ENCODE assay signal across 9 mouse cellular contexts in the genomic region with DNA sequence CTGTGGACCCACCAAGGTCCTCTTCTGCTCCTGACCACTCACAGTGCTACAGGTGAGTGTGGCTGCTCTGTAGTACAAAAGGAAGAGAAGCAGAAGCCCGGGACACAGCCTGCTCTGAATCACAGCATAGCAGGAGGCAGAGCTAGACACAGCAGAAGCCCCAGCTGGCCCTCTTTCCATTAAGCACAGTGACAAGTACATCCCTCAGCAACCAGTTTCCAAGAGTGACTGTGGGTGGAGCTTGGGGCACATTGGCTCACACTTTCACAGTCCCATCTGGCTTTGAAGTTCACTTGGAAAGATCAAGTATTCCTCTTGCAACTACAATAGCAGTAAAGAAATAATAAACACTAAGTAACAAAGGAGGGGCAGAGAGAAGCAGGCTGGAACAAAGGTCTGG. TPM values are rescaled to one million over a fixed set of nuclear protein-coding genes. Genes with fewer than 3 reads are reported as not detected.
A peak's percentile ranks its signal among the peaks of the same experiment; 100 is the strongest.
DNase-seq lines count a peak whose midpoint lies in the region; ATAC-seq and TF ChIP-seq lines count a peak whose summit lies in the region.
"Had no signal": no experiment of that assay in that cellular context is flagged by ENCODE, and none has a peak within 500 bp of the region (broad histone marks: within the 10 kb centered on the region; RNA-seq: fewer than 3 reads in every experiment).

No protein-coding gene starts in this region.

- H3K27ac ChIP-seq in forebrain, embryonic 15.5 days (replicated peaks): peak overlapping the region; percentile 90
- peak overlapping the region; percentile 68 for H3K27ac ChIP-seq in stomach, embryonic 14.5 days (ENCODE audit: low read length)
- H3K27ac ChIP-seq: limb, embryonic 15.5 days had no signal

- ATAC-seq in forebrain, embryonic 15.5 days (replicated peaks): peak; percentile 77
- peak; percentile 34; the same call in 1 of the 2 replicates for ATAC-seq in stomach, embryonic 14.5 days (ENCODE audit: insufficient number of reproducible peaks, insufficient read depth, low FRiP score, low read depth)

- no peaks in the 10 kb centered on the region for H3K36me3 ChIP-seq in forebrain, embryonic 15.5 days
- no peaks in the 10 kb centered on the region; the same call in 1 of the 2 replicates for H3K36me3 ChIP-seq in stomach, embryonic 14.5 days (ENCODE audit: control insufficient read depth, insufficient read depth, low read length)
- H3K36me3 ChIP-seq: limb, embryonic 15.5 days had no signal

- TF ChIP-seq POLR2A in lung, adult 2 months (IDR thresholded peaks at IDR 0.05; ENCODE audit: borderline replicate concordance, extremely low read depth, low read depth, low read length): no peak

- 19% methylated on average over 1 of the region's 1 CpGs for WGBS in lung, adult 2 months
- WGBS in forebrain, embryonic 15.5 days: 9% methylated on average over 1 of the region's 1 CpGs
- WGBS in stomach, embryonic 14.5 days: 15% methylated on average over 1 of the region's 1 CpGs

- peak; percentile 31 to 49 for DNase-seq in lung, adult 18-20 months
- DNase-seq in lung, adult 2 months: no peak
- peak; percentile 90 for DNase-seq in layer of hippocampus, adult 9-11 months
- no peak for DNase-seq in urinary bladder, postnatal 14 days (ENCODE audit: low spot score)
- DNase-seq in spleen, postnatal 36 days (ENCODE audit: low spot score in 2 of 2): no peak
- no peak for DNase-seq in kidney, adult 8-10 months

- no peak for TF ChIP-seq CTCF in lung, adult 2 months (IDR thresholded peaks at IDR 0.05; ENCODE audit: insufficient read depth, low read length)

- H3K27me3 ChIP-seq in forebrain, embryonic 15.5 days: no peaks in the 10 kb centered on the region
- H3K27me3 ChIP-seq in stomach, embryonic 14.5 days (ENCODE audit: control insufficient read depth, insufficient read depth, low read length): no peaks in the 10 kb centered on the region
- H3K27me3 ChIP-seq: limb, embryonic 15.5 days had no signal

- H3K9me3 ChIP-seq in forebrain, embryonic 15.5 days: no peaks in the 10 kb centered on the region
- H3K9me3 ChIP-seq in stomach, embryonic 14.5 days (ENCODE audit: control insufficient read depth, low read depth, low read length): no peaks in the 10 kb centered on the region
- H3K9me3 ChIP-seq: limb, embryonic 15.5 days had no signal

- H3K4me1 ChIP-seq in lung, adult 2 months (ENCODE audit: control insufficient read depth, insufficient read depth, low read length): peaks cover 18% of the 10 kb centered on the region
- H3K4me1 ChIP-seq in forebrain, embryonic 15.5 days: peaks cover 77% of the 10 kb centered on the region
- peaks cover 66% of the 10 kb centered on the region for H3K4me1 ChIP-seq in stomach, embryonic 14.5 days (ENCODE audit: control insufficient read depth, insufficient read depth, low read length)

- H3K9ac ChIP-seq in forebrain, embryonic 15.5 days (replicated peaks): no peak overlapping the region
- no peak overlapping the region for H3K9ac ChIP-seq in stomach, embryonic 14.5 days (replicated peaks; ENCODE audit: low read depth, low read length)
- H3K9ac ChIP-seq: limb, embryonic 15.5 days had no signal

- no peak overlapping the region for H3K4me3 ChIP-seq in lung, adult 2 months (replicated peaks; ENCODE audit: extremely low read depth, low read depth, low read length)
- H3K4me3 ChIP-seq in forebrain, embryonic 15.5 days: no peak overlapping the region
- no peak overlapping the region for H3K4me3 ChIP-seq in stomach, embryonic 14.5 days (ENCODE audit: low read depth, low read length)
- H3K4me3 ChIP-seq: limb, embryonic 15.5 days had no signal

- H3K4me2 ChIP-seq in forebrain, embryonic 15.5 days (replicated peaks): no peak overlapping the region
- no peak overlapping the region for H3K4me2 ChIP-seq in stomach, embryonic 14.5 days (replicated peaks; ENCODE audit: low read depth, low read length)
- H3K4me2 ChIP-seq: limb, embryonic 15.5 days had no signal

RNA-seq across cellular contexts. Expression of a gene that starts 32.2 kb away (rescaled TPM):
- 14.1 and 14.7 TPM in 2 replicates for polyA plus RNA-seq in lung, adult 2 months (2012; rRNA removed)
- polyA plus RNA-seq in forebrain, embryonic 15.5 days (2015; fragmentation: Nextera tagmentation; extraction: Ambion mirVana): 20.1 and 22.0 TPM in 2 replicates
- 30.2 and 30.8 TPM in 2 replicates for polyA plus RNA-seq in stomach, embryonic 14.5 days (2014; fragmentation: Nextera tagmentation; extraction: Ambion mirVana)

Comparison
In these comparisons a context has a peak if more than half of its experiments do, and no peak if none do; other contexts are left out.
1. DNase-seq: peak in lung, adult 18-20 months (2 of 2) and layer of hippocampus, adult 9-11 months (single experiment); none in lung, adult 2 months (single experiment), urinary bladder, postnatal 14 days (single experiment), spleen, postnatal 36 days (0 of 2) and kidney, adult 8-10 months (0 of 2).